Mouse (Mus musculus): ENCODE results near the gene Ifnar2. TPM values are rescaled to one million over a fixed set of nuclear protein-coding genes. Genes with fewer than 3 reads are reported as not detected.

Gene Ifnar2
- total RNA-seq, 2 experiments from 2014 or later = 7.1 to 10.0 TPM

Other genes with a start within 250 kb of the Ifnar2 start
- not detected for gene Olig2, start 147.3 kb upstream of the Ifnar2 start, total RNA-seq (2021)
- not detected for gene Olig1, start 103.0 kb upstream of the Ifnar2 start, total RNA-seq (2021)
- not detected for gene Gm21970, start 18.9 kb downstream of the Ifnar2 start, total RNA-seq (2021)
- 1 to 10 TPM; 5.0 to 6.3 TPM for gene Il10rb, start 33.4 kb downstream of the Ifnar2 start, total RNA-seq (2021)
- gene Ifnar1, start 112.5 kb downstream of the Ifnar2 start, total RNA-seq (2021) = 10 to 100 TPM; 11.3 to 15.4 TPM
- 10 to 100 TPM; 50.5 to 71.4 TPM for gene Ifngr2, start 174.3 kb downstream of the Ifnar2 start, total RNA-seq (2021)
- gene Tmem50b, start 225.0 kb downstream of the Ifnar2 start, total RNA-seq (2021) = 10 to 100 TPM; 18.2 to 18.5 TPM
- gene Dnajc28, start 246.2 kb downstream of the Ifnar2 start, total RNA-seq (2021) = 10 to 100 TPM; 11.8 to 12.7 TPM